Mouse (Mus musculus) lung, postnatal 4 days (tissue): ENCODE measurements around the gene Fam205a4.
"Not testable (repeated sequence)": the region's sequence is repeated elsewhere in the genome, so short reads cannot be mapped to it uniquely, and the experiment has no call there.

Experiments used
- DNase-seq, 2 experiments: peaks; one replicate each; pipeline ENCODE4 v3.0.0; 2021

Gene Fam205a4

GRCm38 (mm10) chr4:41965758-41966157 lies at the start of gene Fam205a4:
Gene Fam205a4, plus strand, starts transcription at chr4:41966058.
- not testable (repeated sequence) for DNase-seq

GRCm38 (mm10) chr4:41941272-41941671 lies 24.6 kb upstream of the Fam205a4 start, which contains the start of gene Gm20878:
Gene Gm20878, plus strand, starts transcription at chr4:41941572.
- not testable (repeated sequence) for DNase-seq
